Mouse (Mus musculus) midbrain, postnatal 0 days (tissue): ENCODE measurements around the gene Mindy4. TPM values are rescaled to one million over a fixed set of nuclear protein-coding genes. Genes with fewer than 3 reads are reported as not detected.

Source experiments
- ATAC-seq: fragments of 200-750 bp; cut with Nextera tagmentation; 2 replicates; pipeline ENCODE4 v1.8.0; 2017; ENCODE audit warnings: moderate number of reproducible peaks, mild to moderate bottlenecking, moderate TSS enrichment, moderate library complexity; ENCODE audit not compliant: low FRiP score
- DNase-seq: peaks from one replicate; pipeline ENCODE4 v3.0.0-alpha.2; 2015; ENCODE audit warnings: low spot score
- H3K27ac ChIP-seq: fragments of 300-500 bp; sonication (generic); 2 replicates; pipeline ENCODE4 v1.5.1; 2014; ENCODE audit warnings: low read depth, mild to moderate bottlenecking, low read length, mixed read lengths
- H3K27me3 ChIP-seq: fragments of 300-500 bp; sonication (generic); 2 replicates; pipeline ENCODE4 v1.6.1; 2014; ENCODE audit warnings: low read length, control low read depth, mixed read lengths; ENCODE audit not compliant: insufficient read depth
- H3K36me3 ChIP-seq: fragments of 300-500 bp; sonication (generic); 2 replicates; pipeline ENCODE4 v1.6.1; 2014; ENCODE audit warnings: low read length, control low read depth, mixed read lengths; ENCODE audit not compliant: insufficient read depth
- H3K4me1 ChIP-seq: fragments of 300-500 bp; sonication (generic); 2 replicates; pipeline ENCODE4 v1.6.1; 2014; ENCODE audit warnings: mild to moderate bottlenecking, control low read depth, antibody characterized with exemption, low read length, mixed read lengths; ENCODE audit not compliant: insufficient read depth
- H3K4me2 ChIP-seq: fragments of 300-500 bp; sonication (generic); 2 replicates; pipeline ENCODE4 v1.6.1; 2014; ENCODE audit warnings: low read depth, mild to moderate bottlenecking, low read length, mixed read lengths; ENCODE audit not compliant: poor library complexity, severe bottlenecking
- H3K4me3 ChIP-seq: fragments of 300-500 bp; sonication (generic); 2 replicates; pipeline ENCODE4 v1.5.1; 2014; ENCODE audit warnings: low read depth, mild to moderate bottlenecking, low read length, moderate library complexity
- H3K9ac ChIP-seq: fragments of 300-500 bp; sonication (generic); replicated peaks from 2 replicates; pipeline ENCODE4 v1.6.1; 2014; ENCODE audit warnings: mild to moderate bottlenecking, low read length, moderate library complexity, mixed read lengths; ENCODE audit not compliant: poor library complexity, severe bottlenecking
- H3K9me3 ChIP-seq: fragments of 300-500 bp; sonication (generic); 2 replicates; pipeline ENCODE4 v1.6.1; 2016; ENCODE audit warnings: low read length, control low read depth
- CTCF ChIP-seq: IDR thresholded peaks from 2 replicates; pipeline ENCODE4 v1.5.1; 2016; ENCODE audit warnings: antibody characterized with exemption, mild to moderate bottlenecking
- WGBS: fragments of 180-500 bp; shearing (Covaris S2); extraction: QIAGEN DNeasy Blood & Tissue Kit; methylation state at CpG from one replicate; pipeline ENCODE4 v1.1.7; 2014; 5-methylcytosine and 5-hydroxymethylcytosine counted together
- polyA plus RNA-seq: library from polyadenylated mRNA; unstranded; fragments of >200 nt; fragmentation: Nextera tagmentation; extraction: Ambion mirVana; gene quantifications from 2 replicates; pipeline ENCODE4 v1.2.1, GENCODE M21; 2015
- total RNA-seq: library from RNA; depleted of rRNA; stranded (reverse); fragments of >200 nt; gene quantifications from 2 replicates; pipeline ENCODE4 v1.2.3, GENCODE M21; 2014

Mindy4 gene
- total and polyA plus RNA-seq, 2 experiments from 2014 or later: 8.8 to 10.0 TPM

DNA sequence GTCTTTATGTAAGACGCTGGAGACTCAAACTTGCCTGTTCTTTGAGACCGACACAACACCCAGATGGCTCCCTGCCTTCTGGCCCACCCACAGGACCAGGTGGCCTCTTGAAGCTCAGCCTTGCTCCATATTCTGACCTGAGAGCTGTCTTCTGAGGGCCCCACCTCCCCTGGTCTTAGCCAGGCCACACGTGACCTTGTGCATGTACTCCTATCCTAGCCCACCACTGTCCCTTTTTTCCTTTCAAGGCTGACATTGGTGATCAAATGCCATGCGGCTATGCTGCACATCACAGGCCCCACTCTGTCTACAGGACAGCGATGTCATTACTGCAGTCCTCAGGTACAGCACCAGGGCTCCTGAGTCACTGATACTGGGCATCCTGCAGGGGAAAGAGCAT, 30.1 kb downstream of the Mindy4 start:
- ATAC-seq: no peak
- Histone ChIP-seq H3K4me1 (no peaks in the 10 kb centered on the region), H3K27ac (no peak overlapping the region), H3K27me3 (no peaks in the 10 kb centered on the region), H3K9me3 (no peaks in the 10 kb centered on the region), H3K4me3 (no peak overlapping the region), H3K4me2 (no peak overlapping the region), H3K9ac (no peak overlapping the region), H3K36me3 (peaks cover 5% of the 10 kb centered on the region; the same call in 1 of the 2 replicates)
- no peak for DNase-seq
- no peak for TF ChIP-seq CTCF
- WGBS: 94% methylated on average over 5 of the region's 5 CpGs

DNA sequence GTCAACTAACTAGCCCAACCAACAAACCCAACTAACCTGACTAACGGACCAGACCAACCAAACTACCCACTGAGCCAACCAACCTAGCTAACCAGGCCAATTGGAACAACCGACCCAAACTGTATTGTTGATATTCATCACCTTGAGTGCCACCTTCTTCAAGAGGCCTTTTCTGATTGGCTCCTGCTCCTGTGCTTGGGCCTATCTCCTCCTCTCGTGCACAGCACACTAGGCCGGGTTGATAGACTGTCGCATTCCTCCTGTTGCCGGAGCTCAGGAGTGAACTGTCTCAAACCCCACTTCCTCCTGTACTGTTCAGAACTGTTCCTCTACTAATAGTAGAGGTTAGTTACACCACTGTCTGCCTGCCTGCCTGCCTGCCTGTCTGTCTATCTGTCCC, 31.5 kb downstream of the Mindy4 start:
- Histone ChIP-seq H3K36me3 (peaks cover 5% of the 10 kb centered on the region; the same call in 1 of the 2 replicates), H3K9me3 (no peaks in the 10 kb centered on the region)
- 89% methylated on average over 6 of the region's 6 CpGs for WGBS

DNA sequence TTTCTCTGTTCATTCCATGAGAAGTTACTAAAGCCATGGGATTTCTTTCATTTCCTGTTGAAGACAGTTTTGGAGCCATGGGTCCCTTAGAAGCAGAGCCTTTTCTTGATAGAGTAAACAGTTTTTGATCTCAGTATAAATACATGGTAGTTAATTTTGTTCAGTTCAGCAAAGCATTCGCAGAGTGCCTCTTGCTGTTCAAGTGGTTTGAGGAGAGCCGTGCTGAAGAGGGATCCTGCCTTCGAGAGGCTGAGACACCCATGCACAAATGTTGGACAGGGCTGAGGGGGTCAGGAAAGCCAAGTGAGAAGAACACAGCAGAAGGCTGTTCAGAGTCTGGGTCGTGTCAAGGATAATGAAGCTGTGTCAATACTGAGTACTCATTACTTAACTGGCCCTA, 32.5 kb downstream of the Mindy4 start:
- H3K27me3 ChIP-seq: no peaks in the 10 kb centered on the region
- no peak for ATAC-seq
- no peak overlapping the region for H3K9ac ChIP-seq
- H3K27ac ChIP-seq: no peak overlapping the region
- no peak for DNase-seq
- peaks cover 5% of the 10 kb centered on the region; the same call in 1 of the 2 replicates for H3K36me3 ChIP-seq
- TF ChIP-seq CTCF: no peak
- no peak overlapping the region for H3K4me3 ChIP-seq
- H3K4me1 ChIP-seq: no peaks in the 10 kb centered on the region
- H3K4me2 ChIP-seq: no peak overlapping the region
- 85% methylated on average over 4 of the region's 4 CpGs for WGBS
- no peaks in the 10 kb centered on the region for H3K9me3 ChIP-seq

More for the DNA sequence above, 31.5 kb downstream of the Mindy4 start:
- no peaks in the 10 kb centered on the region for H3K4me1 ChIP-seq
- no peak overlapping the region for H3K9ac ChIP-seq
- DNase-seq: no peak
- no peak for ATAC-seq
- H3K27ac ChIP-seq: no peak overlapping the region
- TF ChIP-seq CTCF: no peak
- no peaks in the 10 kb centered on the region for H3K27me3 ChIP-seq
- no peak overlapping the region for H3K4me3 ChIP-seq
- no peak overlapping the region for H3K4me2 ChIP-seq

DNA sequence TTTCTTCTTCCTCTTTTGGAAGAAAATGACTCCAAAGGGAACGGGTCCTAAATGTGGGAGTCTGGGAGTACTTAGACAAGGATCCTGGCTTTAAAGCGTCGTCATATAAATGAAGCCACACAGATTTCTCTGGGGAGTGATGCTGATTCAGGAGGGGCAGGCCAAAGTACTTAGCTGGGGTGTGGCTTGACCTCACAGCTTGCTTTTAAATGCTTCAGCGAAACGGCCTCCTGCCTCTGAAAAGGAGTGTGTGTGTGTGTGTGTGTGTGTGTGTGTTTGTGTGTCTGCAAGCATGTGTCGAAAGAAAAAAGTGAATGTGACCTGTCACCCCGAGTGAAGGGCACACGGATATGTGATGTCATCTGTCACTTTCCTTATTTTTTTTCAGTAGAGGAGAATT, 36.7 kb downstream of the Mindy4 start:
- no peaks in the 10 kb centered on the region for H3K36me3 ChIP-seq
- ATAC-seq: no peak
- H3K9me3 ChIP-seq: no peaks in the 10 kb centered on the region
- no peak for DNase-seq
- no peak overlapping the region for H3K4me3 ChIP-seq
- no peaks in the 10 kb centered on the region for H3K4me1 ChIP-seq
- no peak overlapping the region for H3K27ac ChIP-seq
- no peak overlapping the region for H3K9ac ChIP-seq
- TF ChIP-seq CTCF: no peak
- 70% methylated on average over 8 of the region's 8 CpGs for WGBS
- H3K27me3 ChIP-seq: no peaks in the 10 kb centered on the region
- H3K4me2 ChIP-seq: no peak overlapping the region

DNA sequence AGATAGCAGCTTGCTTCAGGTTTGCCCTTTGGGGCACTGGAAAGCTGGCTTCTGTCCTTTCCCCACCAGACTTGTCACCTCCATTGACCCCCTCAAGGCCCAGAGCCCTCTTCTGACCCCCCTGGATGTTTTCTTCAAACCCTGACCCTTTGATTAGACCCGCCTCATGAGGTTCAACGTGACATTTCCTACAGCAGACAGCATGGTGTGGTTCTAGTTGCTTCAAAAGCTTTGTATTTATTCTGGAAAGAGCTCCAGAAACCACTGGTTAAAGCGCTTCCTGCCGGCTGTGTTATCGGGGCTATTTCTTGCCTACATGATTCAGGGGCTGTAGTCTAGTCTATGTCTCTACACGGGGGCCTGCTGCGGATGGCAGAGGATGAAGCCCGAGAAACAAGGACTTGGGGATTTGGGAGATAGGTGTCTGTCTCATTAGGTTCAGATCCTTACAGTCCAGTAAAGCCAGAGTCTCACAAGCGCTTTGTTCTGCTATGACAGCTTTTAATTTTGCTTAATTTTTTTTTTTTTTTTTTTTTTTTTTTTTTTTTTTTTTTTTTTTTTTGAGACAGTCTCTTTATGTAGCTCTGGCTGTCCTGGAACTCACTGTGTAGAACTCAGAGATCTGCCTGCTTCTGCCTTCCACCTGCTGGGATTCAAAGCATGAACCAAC, 37.5 kb downstream of the Mindy4 start:
- Histone ChIP-seq H3K36me3 (no peaks in the 10 kb centered on the region), H3K4me1 (no peaks in the 10 kb centered on the region), H3K4me2 (no peak overlapping the region), H3K9ac (no peak overlapping the region), H3K27ac (no peak overlapping the region), H3K9me3 (no peaks in the 10 kb centered on the region), H3K27me3 (no peaks in the 10 kb centered on the region), H3K4me3 (no peak overlapping the region)
- ATAC-seq (no peak), DNase-seq (no peak)
- WGBS: 88% methylated on average over 9 of the region's 9 CpGs
- no peak for TF ChIP-seq CTCF

DNA sequence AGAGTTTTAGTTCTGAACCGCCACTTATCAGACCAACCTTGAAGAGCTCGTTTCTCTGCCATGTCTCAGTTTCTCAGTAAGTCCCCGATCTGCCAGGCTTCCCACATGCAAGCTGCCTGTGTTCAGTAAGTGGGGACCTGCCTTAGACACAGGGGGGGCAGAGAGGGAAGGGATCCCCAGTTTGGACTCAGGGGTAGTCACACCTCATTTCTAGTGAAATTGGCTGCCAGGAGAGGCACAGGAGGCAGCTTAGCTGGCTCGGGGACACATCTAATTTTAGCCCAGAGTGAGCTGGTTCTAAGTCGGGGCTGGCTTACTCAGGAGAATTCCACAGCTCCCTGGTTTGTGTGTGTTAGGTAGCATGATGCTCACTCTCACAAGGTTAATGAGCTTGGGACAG, 38.3 kb downstream of the Mindy4 start:
- ATAC-seq (no peak), DNase-seq (no peak)
- no peaks in the 10 kb centered on the region for H3K27me3 ChIP-seq
- no peak overlapping the region for H3K9ac ChIP-seq
- no peak overlapping the region for H3K27ac ChIP-seq
- no peaks in the 10 kb centered on the region for H3K36me3 ChIP-seq
- no peaks in the 10 kb centered on the region for H3K9me3 ChIP-seq
- TF ChIP-seq CTCF: no peak
- no peak overlapping the region for H3K4me2 ChIP-seq
- 77% methylated on average over 5 of the region's 5 CpGs for WGBS
- no peak overlapping the region for H3K4me3 ChIP-seq
- H3K4me1 ChIP-seq: no peaks in the 10 kb centered on the region
